Mouse (Mus musculus): ENCODE measurements around the gene Gm11172. TPM values are rescaled to one million over a fixed set of nuclear protein-coding genes. Genes with fewer than 3 reads are reported as not detected.

Gm11172 gene
- total and polyA plus RNA-seq, 3 experiments = not detected

GRCm38 (mm10) chr16:10783883-10784792, 28.6 kb upstream of the Gm11172 start:
- H3K36me3 ChIP-seq (replicated peaks) = peaks cover 42% of the 10 kb centered on the region
- peaks cover 7% of the 10 kb centered on the region; the same call in 1 of the 2 replicates for H3K27me3 ChIP-seq (ENCODE audit: insufficient read depth, low read length)
- peak overlapping the region; percentile 84 for H3K4me3 ChIP-seq (ENCODE audit: low read depth, low read length)
- TF ChIP-seq TAL1 (conservative IDR thresholded peaks at IDR 0.05; ENCODE audit: low read depth, low read length) (no peak), GATA1 (IDR thresholded peaks at IDR 0.05; ENCODE audit: borderline replicate concordance, low read length) (no peak), POLR2AphosphoS5 (IDR thresholded peaks at IDR 0.05; ENCODE audit: insufficient replicate concordance, low read depth, low read length) (no peak), GATA2 (IDR thresholded peaks at IDR 0.05; ENCODE audit: borderline replicate concordance, low read depth, low read length) (no peak), CTCF (IDR thresholded peaks at IDR 0.05; ENCODE audit: low read depth, low read length) (no peak)
- DNase-seq (ENCODE audit: low spot score) (no peak), ATAC-seq (ENCODE audit: extremely low read depth, insufficient number of reproducible peaks, low FRiP score, poor library complexity, severe bottlenecking) (no peak)
- H3K9me3 ChIP-seq (replicated peaks) = peaks cover 7% of the 10 kb centered on the region
- H3K4me1 ChIP-seq (ENCODE audit: insufficient read depth, low read depth, low read length) = peaks cover 88% of the 10 kb centered on the region

- TF ChIP-seq TAL1 (conservative IDR thresholded peaks at IDR 0.05; ENCODE audit: low read depth, low read length) (no peak), CTCF (IDR thresholded peaks at IDR 0.05; ENCODE audit: low read depth, low read length) (peak; percentile 44; the same call in 1 of the 2 replicates), GATA1 (IDR thresholded peaks at IDR 0.05; ENCODE audit: borderline replicate concordance, low read length) (no peak), POLR2AphosphoS5 (IDR thresholded peaks at IDR 0.05; ENCODE audit: insufficient replicate concordance, low read depth, low read length) (no peak)
- H3K9me3 ChIP-seq (replicated peaks) = peaks cover 7% of the 10 kb centered on the region
- DNase-seq (ENCODE audit: low spot score) (peak; percentile 95), ATAC-seq (ENCODE audit: extremely low read depth, insufficient number of reproducible peaks, low FRiP score, poor library complexity, severe bottlenecking) (no peak; the same call in 1 of the 2 replicates)
- peaks cover 83% of the 10 kb centered on the region for H3K4me1 ChIP-seq (ENCODE audit: insufficient read depth, low read depth, low read length)
- peak overlapping the region; percentile 84 for H3K4me3 ChIP-seq (ENCODE audit: low read depth, low read length)
- peaks cover 10% of the 10 kb centered on the region for H3K27me3 ChIP-seq (ENCODE audit: insufficient read depth, low read length)
- H3K36me3 ChIP-seq (replicated peaks) = peaks cover 42% of the 10 kb centered on the region
Observed at GRCm38 (mm10) chr16:10784793-10785370, 27.8 kb upstream of the Gm11172 start.

GRCm38 (mm10) chr16:10785371-10786231, 27.1 kb upstream of the Gm11172 start, which contains the start of gene Socs1:
TSS of gene Socs1 (minus strand) at chr16:10785536.
- DNase-seq (ENCODE audit: low spot score) = peak; percentile 95
- H3K9me3 ChIP-seq (replicated peaks) = peaks cover 7% of the 10 kb centered on the region
- peak; percentile 66 for ATAC-seq (ENCODE audit: extremely low read depth, insufficient number of reproducible peaks, low FRiP score, poor library complexity, severe bottlenecking)
- TF ChIP-seq GATA1 (IDR thresholded peaks at IDR 0.05; ENCODE audit: borderline replicate concordance, low read length) (no peak), TAL1 (conservative IDR thresholded peaks at IDR 0.05; ENCODE audit: low read depth, low read length) (no peak), POLR2AphosphoS5 (IDR thresholded peaks at IDR 0.05; ENCODE audit: insufficient replicate concordance, low read depth, low read length) (no peak), CTCF (IDR thresholded peaks at IDR 0.05; ENCODE audit: low read depth, low read length) (no peak), GATA2 (IDR thresholded peaks at IDR 0.05; ENCODE audit: borderline replicate concordance, low read depth, low read length) (no peak)
- peak within 1 kb of the TSS; percentile 84 for H3K4me3 ChIP-seq (ENCODE audit: low read depth, low read length)
- H3K4me1 ChIP-seq (ENCODE audit: insufficient read depth, low read depth, low read length) = peaks cover 78% of the 10 kb centered on the region
- peaks cover 16% of the 10 kb centered on the region for H3K27me3 ChIP-seq (ENCODE audit: insufficient read depth, low read length)
- peaks cover 38% of the 10 kb centered on the region for H3K36me3 ChIP-seq (replicated peaks)

GRCm38 (mm10) chr16:10786288-10786687, 26.4 kb upstream of the Gm11172 start:
- Histone ChIP-seq H3K4me1 (ENCODE audit: insufficient read depth, low read depth, low read length) (peaks cover 78% of the 10 kb centered on the region), H3K4me3 (ENCODE audit: low read depth, low read length) (peak overlapping the region; percentile 84), H3K27me3 (ENCODE audit: insufficient read depth, low read length) (peaks cover 23% of the 10 kb centered on the region), H3K9me3 (replicated peaks) (peaks cover 7% of the 10 kb centered on the region), H3K36me3 (replicated peaks) (peaks cover 32% of the 10 kb centered on the region)
- peak; percentile 35; the same call in 1 of the 2 replicates for ATAC-seq (ENCODE audit: extremely low read depth, insufficient number of reproducible peaks, low FRiP score, poor library complexity, severe bottlenecking)
- TF ChIP-seq GATA2 (IDR thresholded peaks at IDR 0.05; ENCODE audit: borderline replicate concordance, low read depth, low read length) (no peak), POLR2AphosphoS5 (IDR thresholded peaks at IDR 0.05; ENCODE audit: insufficient replicate concordance, low read depth, low read length) (no peak), TAL1 (conservative IDR thresholded peaks at IDR 0.05; ENCODE audit: low read depth, low read length) (no peak), CTCF (IDR thresholded peaks at IDR 0.05; ENCODE audit: low read depth, low read length) (peak; percentile 62), GATA1 (IDR thresholded peaks at IDR 0.05; ENCODE audit: borderline replicate concordance, low read length) (no peak)
- DNase-seq (ENCODE audit: low spot score) = peak; percentile 76

GRCm38 (mm10) chr16:10786782-10787547, 25.8 kb upstream of the Gm11172 start:
- DNase-seq (ENCODE audit: low spot score) = no peak

More at GRCm38 (mm10) chr16:10786782-10787547, 25.8 kb upstream of the Gm11172 start:
- H3K36me3 ChIP-seq (replicated peaks) = peaks cover 26% of the 10 kb centered on the region
- H3K9me3 ChIP-seq (replicated peaks) = peaks cover 7% of the 10 kb centered on the region
- no peak for ATAC-seq (ENCODE audit: extremely low read depth, insufficient number of reproducible peaks, low FRiP score, poor library complexity, severe bottlenecking)
- H3K27me3 ChIP-seq (ENCODE audit: insufficient read depth, low read length) = peaks cover 29% of the 10 kb centered on the region
- no peak for TF ChIP-seq CTCF (IDR thresholded peaks at IDR 0.05; ENCODE audit: low read depth, low read length)
- TF ChIP-seq POLR2AphosphoS5 (IDR thresholded peaks at IDR 0.05; ENCODE audit: insufficient replicate concordance, low read depth, low read length) = no peak
- no peak for TF ChIP-seq GATA2 (IDR thresholded peaks at IDR 0.05; ENCODE audit: borderline replicate concordance, low read depth, low read length)
- no peak for TF ChIP-seq TAL1 (conservative IDR thresholded peaks at IDR 0.05; ENCODE audit: low read depth, low read length)
- no peak for TF ChIP-seq GATA1 (IDR thresholded peaks at IDR 0.05; ENCODE audit: borderline replicate concordance, low read length)
- H3K4me1 ChIP-seq (ENCODE audit: insufficient read depth, low read depth, low read length) = peaks cover 74% of the 10 kb centered on the region
- H3K4me3 ChIP-seq (ENCODE audit: low read depth, low read length) = peak overlapping the region; percentile 84; the same call in 1 of the 2 replicates

All from G1E (cell line).